Mouse (Mus musculus) left cerebral cortex, adult 11 months (tissue): ENCODE measurements around the gene Spon1.

Experiments used
- DNase-seq: peaks from one replicate; pipeline ENCODE4 v3.0.0; 2022; ENCODE audit warnings: low spot score

Spon1 gene

DNA sequence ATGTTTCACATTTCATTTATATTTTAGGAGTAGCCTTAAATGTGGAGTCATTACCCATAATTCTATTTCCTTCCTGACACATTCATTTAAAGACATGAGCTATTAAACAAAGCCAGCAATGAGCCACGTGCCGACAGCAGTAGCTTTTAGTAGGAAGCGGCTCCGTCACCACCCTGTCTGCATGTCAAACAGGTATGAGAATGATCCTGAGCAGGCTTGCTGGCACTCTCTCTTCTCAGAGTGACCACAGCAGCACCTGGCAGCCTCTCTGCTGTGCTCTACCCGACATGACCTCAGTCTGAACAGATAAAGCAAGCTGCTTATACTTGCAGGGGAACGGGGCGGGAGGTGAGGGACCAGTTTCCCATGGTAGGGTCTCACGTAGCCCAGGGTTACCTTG is 297.7 kb downstream of the Spon1 start:
- no peak for DNase-seq

DNA sequence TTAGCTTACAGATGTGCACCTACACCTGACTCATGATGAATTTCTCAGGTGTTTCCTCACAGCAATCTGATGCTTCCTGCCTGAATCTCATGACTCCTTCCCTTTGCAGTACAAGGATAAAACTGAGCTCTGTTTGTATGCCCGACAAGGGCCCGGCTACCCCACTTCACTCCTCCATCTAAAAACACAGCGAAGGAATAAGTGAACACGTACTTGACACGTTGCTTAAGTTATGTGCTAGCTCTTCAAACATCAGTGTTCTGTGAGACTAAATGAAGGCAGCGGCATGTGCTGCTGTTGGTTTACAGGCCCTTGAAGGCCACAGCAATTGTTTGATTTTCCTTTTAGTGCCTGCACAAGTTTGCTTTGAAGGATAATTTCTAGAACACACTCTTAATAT is 298.2 kb downstream of the Spon1 start:
- DNase-seq = no peak

DNA sequence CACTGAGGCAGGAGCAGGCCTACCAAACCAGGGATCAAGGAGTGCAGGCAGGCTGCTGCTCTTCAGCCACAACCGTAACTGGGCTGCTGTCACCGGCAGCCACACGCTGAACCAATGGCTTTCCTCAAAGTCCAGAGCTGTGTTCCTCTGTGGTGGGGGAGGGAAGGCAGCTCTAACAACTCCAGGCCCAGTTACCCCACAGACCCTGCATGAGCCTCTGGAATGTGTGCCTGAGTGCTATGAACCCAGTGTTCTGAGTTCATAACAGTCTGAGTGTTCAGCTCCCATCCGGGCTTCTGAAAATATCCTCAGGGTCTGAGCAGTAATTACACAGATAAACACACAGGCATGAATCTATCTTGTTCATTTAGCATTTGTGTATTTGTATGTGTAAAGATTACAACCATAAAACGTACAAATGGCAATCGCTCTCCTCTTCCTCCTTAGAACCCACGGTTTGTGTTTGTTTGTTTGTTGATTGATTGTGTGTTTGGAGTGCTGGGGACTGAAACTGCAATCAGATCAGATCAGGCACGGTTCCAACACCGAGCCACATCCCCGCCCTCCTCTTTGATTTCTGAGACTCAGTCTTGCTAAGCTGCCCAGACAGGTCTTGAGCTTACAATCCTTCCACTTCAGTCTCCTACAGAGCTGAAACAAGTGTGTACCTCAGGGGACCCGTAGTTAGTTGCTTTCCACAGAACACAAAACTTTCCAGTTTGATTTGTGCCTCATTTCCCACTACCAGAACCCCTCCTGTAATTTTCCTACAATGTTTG is 299.8 kb downstream of the Spon1 start:
- no peak for DNase-seq

DNA sequence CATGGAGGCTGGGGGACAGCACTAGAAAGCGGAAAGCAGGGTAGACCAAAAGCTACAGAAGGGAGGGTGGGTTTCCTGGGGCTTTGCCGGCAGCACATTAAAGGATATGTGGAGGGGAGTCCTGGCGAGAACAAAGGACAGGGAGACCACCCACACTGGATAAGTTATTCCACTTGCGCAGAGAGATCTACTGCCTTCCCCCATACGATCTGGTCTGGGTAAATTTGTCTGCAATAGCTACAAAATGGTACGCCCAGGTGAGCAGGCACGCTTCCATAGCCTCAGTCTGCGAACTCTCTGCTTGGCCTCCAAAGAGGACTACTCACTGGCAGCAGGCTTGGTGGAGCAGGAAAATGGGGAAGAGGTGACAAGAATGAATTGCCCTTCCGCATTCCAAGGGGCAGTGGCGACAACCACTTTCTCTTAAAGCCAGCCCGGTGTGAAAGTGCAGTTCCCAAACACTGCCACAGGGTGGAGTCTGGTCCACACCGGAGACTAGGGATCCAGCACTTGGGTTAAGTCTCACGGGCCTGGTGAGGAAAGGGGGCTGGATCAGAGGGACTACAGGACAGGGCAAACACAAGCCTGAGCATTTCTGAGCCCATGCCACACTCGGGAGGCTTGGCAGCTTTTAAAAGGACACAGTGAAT is 300.9 kb downstream of the Spon1 start:
- DNase-seq = peak; percentile 77

DNA sequence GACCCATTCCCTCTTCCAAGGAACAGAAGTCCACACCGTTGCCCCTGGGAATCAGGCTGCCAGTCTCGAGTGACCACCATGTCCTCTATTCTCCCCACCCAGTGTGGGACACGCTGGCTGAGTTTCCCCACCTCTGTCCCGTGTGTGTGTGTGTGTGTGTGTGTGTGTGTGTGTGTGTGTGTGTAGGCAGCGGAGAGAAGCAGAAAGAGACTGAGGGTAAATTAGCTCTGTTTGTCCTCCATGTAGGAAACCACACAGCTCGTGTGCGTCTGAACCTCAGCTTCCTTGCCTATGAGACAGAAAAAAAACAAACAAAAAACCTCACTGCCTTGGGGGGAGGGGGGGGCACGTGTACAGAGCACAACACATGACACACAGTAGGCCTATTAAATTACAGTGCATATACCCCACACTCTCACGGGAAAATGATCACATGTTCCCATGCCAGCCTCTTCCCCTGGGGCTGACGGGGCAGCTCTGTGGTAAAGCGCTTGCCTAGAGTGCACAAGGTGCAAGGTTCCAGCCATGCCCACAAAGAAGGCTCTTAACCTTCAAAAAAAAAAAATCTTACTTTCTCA is 303.2 kb downstream of the Spon1 start:
- DNase-seq = no peak

DNA sequence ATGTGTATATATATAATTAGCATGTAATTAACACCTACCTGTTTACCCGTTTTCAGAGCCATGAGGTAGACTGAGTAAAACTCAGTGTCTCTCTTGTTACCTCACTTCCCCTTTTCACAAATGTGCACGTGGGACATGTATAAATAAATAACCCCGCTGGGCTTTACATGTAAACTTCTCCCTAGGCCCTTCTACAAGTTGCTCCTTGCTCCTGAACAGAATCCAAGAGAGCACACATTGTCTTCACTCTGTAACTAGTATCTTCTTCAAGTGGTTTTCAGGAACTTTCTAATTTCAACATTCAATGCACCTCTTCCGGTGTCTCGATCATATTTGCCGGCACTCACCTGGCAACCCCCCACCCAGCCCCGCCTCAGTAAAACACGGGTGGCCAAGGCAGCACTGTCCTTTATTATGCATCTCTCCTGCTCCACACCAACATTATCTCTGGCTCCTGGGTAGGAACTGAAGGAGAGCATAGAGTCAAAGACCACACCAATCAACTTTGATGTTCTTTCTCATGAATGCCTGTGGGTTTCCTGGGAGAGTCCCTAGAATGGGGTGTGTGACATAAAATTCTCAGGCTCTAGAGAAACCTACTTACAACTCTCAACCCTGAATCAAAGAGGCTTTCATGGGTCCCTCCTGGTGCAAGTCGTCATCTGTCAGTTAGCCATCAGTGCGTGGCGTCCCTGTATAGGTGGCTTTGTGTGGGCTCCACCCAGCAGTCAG is 304.1 kb downstream of the Spon1 start:
- DNase-seq = no peak

DNA sequence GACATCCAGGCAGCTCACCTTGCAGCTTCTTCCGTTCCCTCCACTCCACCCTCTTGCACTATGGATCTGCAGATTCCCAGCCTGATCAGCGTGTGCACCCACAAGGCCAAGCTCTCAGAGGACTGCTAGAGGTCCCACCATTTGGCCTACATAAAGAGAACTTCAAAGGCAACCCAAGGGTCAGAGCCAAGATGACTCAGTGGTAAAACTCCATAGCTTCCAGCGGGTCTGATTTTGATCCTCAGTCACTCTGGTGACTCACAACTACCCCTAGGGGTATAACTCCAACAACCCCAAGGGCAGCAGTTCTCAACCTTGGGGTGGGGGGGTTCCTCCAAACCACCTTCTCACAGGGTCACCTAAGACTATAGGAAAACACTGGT is 304.7 kb downstream of the Spon1 start:
- DNase-seq = no peak

DNA sequence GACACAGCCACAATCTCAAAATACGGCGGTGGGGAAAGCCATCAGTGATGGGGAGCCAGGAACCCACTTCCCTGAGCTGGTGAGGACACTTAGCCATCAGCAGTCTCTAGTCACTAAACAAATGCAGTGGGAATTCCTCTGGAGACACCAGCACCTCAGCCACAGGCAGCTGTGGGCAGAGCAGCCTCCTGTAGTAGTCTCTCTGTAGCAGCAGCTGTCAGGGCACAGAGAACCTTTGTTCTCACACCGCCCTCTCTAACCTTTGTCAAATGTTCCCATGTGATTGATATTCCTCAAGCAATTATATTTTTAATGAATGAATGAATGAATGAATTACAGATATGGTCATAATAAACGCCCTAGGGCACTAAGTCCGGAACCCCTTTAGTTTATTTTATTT is 305.6 kb downstream of the Spon1 start:
- DNase-seq = no peak

DNA sequence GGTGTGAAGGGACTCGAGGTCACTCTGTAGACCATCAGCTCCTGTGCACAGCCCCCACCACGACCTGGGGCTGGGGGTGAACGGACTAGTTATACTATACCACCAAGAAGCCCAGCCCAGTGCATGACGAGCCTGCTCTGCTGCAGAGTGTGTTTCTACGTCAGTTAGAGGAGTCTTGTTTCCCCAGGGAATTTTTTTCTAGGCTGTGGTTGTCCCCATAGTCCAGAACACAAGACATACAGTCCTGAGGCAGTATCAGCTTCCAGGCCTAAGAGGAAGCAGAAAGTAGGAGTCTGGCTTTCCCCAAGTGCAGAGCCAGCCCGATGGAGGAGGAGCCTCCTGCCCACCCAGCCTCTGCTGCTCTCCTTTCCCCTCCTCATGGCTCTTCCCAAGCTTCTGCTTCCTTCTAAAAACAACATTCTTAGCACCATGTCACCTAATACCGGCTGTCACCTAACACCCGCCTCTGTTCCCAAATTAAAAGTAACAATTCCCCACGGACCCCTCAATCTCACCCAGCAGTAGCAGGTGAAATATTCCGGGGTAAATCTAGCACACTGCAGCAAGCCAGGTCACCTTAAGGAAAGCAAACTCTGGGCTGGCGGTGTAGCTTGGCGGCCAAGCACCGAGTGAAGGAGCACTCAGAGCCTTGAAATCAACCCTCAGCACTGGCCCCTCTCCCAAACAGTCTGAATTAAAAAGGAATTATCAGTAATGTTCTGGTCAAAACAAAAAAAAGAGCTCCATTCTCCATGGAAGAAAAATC is 306.2 kb downstream of the Spon1 start:
- no peak for DNase-seq

DNA sequence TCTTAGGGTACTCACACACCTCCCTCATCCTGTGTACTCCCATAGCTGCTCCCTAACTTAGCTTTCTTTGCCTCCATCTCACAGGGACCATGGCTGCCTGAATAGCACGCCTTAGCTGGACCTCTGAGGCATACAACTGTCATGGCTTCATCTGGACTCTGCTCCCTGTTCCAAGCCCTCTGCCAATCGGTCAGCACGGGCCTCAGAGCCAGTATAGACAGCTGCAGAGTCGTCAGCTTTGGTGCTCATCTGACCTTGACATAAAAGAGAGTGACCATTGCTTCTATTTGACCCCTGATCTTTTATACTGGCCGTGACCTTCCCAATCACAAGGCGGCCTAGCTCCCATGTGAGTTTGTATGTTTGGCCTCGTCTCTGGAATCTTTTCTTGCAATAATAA is 308.3 kb downstream of the Spon1 start:
- DNase-seq = no peak

DNA sequence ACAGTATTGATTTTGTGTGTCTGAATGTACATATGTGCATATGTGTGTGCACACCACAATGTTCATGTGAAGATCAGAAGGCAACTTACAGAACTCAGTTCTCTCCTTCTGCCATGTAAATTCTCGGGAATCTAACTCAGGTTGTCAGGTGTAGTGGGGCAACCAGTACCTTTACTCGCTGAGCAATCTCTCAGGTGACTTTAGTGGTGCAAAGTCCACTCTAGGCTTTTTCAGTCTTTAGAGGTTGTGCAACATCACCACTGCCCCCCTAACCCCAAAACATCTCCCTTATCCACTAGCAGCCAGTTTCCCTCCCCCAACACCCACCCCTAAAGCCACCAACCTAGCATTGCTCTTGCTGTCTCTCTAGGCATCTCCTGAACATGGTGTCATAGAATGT is 308.8 kb downstream of the Spon1 start:
- DNase-seq = no peak

DNA sequence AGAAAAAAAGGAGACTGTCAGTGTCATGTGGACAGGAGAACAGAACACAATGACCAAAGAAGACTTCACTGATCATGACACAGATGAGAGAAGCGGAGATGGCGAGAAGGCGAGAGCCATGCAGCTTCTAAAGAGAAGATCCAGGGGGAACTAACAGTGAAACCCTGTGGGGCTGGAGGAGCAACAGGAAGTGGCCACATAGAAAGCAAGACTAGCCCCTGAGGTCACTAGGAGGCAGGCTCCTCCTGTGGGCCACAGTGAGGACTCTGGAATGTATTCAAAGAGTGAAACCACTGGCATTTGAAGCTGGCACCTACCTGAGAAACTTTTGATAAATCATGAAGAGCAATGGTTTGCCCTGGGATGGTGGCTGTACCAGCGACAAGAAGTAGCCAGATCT is 313.5 kb downstream of the Spon1 start:
- no peak for DNase-seq

DNA sequence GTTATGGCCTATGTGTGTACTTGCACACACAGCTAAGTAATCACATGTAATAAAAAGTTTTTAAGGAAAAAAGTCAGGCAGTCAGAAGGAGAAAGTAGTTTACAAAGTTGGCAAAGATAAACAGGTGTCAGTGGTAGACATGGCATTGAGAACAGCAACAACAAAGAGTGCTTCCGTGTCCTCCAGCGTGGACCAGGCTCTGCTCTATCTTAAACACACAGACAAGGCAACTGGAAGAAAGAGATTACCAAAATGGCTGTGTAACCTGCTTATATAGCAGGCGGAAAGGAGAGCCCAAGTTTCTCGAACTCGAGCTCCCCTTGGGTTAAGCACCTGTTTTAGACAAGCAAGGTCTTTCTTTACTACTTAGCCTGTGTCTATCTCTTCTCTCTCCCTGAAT is 314.5 kb downstream of the Spon1 start:
- no peak for DNase-seq

DNA sequence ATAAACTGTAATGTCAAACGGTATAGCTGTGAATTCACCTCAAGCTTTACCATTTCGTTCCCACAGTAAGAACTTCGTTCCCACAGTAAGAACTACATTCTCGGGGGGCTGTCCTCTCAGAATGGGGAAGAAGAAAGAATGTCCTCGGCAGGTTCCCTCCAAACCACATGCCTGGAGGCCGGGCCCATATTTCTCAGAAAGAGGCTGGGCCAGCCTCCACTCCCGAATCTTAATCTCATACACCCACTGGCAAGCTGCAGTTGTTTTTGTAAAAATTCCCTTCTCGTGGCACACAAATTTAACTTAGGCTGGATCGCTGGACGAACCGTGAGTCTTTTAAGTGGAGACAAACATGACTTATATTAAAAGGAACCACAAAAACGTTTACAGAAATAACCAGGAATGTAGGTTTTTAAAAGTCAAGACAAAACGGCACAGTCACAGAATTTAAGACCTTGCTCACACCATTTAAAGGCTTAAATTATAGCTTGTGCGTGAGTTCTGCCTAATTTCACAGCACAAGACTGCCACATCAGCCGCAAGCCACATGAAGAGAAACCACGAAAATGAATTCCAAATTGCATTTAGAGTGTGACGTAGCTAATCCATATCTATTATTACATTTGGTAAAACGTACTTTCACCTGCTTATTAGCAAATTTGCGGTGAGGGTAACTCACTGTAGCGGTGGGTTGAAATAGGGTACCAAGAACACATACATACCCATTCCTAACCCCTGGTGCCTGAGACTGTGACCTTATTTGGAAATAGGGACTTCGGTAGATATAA is 316.0 kb downstream of the Spon1 start:
- no peak for DNase-seq

DNA sequence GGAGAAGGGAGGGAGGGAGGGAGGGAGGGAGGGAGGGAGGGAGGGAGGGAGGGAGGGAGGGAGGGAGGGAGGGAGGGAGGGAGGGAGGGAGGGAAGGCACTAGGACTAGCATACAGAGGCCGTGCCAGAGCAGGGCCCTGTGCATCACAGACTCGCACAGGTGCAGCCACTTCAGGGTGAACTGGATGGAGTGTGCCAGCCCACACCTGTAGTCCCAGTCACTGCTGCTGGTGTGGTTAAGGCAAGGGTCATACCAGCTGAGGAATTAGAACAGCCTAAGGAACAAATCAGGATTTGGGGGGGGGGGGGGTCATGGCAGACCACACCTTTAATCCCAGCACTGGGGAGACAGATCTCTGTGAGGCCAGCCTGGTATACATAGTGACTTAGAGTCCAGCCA is 317.3 kb downstream of the Spon1 start:
- no peak for DNase-seq

DNA sequence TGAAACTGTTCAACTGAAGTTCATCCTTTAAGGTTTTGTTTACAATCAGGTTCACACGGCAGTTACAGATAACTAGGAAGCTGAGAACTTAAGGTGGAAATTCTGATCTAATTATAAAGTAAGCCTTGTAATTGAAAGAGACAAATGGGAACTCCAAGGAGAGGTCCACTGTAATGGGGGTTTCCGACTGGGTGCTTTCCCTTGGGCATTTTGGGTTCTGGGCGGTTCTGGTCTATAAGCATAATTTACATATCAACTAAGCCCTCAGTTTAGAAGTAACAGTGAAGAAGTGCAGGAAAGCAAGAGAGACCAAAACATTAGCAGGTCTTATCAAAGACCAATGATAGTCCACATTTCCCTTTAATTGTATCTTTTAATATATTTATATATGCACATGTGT is 318.0 kb downstream of the Spon1 start:
- no peak for DNase-seq

DNA sequence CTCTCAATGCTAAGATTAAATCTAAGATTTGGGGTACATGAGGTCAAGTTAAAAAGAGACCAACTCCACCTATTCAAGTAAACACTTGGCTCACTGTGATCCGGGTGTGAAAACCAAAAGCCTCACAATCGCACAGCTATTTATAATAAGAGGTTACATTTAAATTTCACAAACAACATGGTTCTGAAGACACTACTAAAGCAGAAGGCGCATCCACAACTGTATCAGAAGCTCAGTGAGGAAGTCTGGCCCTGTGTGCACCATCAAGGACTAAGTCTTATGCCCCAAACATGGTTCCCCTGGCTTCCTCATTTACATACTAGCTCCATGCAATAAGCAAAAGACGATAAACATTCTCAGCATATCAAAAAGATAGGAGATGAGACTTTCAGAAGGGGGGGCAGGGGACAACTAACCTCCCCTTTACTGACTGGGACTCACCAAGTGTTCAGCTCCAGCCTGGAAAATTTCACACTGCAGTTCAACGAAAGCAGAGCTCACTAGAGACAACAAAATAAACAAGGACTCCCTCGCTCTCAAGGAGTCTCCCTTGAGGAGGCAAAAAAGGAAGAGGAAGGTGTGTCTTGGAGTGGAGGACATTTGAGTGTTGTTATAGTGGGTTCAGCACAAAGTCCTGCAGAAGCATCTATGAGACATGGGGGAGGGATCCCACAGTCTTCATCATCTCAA is 320.4 kb downstream of the Spon1 start:
- DNase-seq = no peak

DNA sequence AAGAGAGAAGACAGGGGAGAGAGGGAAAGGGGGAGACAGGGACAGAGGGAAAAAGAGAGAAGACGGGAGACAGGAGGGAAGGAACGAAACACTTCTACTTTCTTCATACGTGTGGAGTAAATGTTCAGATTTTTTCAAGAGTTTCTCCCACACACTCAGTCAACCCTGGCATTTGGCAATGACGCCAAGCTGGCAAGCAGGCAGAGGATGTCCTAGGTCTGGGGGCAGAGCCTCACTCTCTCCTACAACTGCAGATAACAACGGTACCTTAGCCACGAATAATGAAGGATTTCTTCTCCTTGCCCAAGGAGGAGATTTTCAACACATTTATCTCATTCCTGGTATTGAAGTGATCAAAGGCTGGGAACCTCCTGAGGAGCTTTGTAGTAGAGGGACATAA is 321.5 kb downstream of the Spon1 start:
- no peak for DNase-seq

DNA sequence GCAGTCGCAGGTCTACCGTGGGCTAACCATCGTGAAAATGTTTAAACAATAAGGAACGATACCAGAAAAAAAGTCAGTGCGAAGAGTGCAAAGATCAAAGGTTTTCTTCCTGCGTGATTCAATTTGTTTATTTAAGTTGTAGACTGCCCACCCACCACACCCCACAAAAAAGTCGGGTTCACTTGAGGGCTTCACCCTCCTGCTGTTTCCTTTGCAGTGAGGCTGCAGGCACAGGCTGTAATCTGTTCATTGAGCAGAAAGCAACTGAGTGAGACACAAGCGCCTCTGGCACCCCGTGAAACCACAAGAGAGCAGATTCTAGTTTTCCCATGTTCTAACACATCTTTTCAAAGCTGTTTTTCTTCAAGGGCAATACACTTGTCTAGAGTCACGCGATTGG is 322.2 kb downstream of the Spon1 start:
- no peak for DNase-seq

DNA sequence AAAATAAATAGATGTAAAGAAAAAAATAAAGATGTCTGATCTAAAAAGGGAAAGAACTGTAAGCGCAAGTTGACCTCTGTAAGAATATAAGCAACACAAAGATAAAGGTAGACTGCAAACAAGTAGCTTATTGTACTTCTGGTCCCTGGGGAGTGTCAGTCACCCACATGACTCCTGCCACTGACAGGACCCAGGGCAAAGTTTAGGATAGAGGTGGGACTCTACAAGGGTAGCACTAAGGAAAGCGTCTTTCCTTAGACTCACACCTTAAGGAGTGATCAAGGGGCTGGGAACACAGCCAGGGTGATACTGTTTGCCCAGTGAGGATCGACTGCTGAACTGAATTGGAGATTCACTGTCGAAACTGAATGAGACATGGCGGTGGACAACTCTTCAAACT is 323.1 kb downstream of the Spon1 start:
- no peak for DNase-seq

DNA sequence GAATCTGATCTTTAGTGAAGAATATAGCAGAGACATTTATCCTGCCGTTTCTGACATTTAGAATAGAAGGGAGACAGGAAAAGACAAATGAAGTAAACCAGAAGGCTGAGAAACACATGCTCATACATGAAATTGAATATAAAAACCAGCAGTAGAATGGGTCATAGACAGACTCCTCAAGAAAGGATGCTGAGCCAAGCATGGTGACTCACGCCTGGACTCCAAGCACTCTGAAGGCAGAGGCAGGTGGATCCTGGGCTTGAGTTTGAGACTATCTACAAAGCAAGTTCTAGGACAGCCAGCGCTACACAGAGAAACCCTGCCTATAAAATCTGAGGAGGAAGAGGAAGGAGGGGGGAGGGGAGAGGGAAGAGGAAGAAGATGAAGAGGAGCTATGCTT is 324.4 kb downstream of the Spon1 start:
- DNase-seq = no peak
